Mouse (Mus musculus) activated CD4-positive, CD25-positive, alpha-beta regulatory T cell, adult 4 months (primary cell): ENCODE results near the gene Gm17662. TPM values are rescaled to one million over a fixed set of nuclear protein-coding genes. Genes with fewer than 3 reads are reported as not detected.

Experiments used
- ATAC-seq: one replicate; pipeline ENCODE4 v1.8.0; 2017
- polyA plus RNA-seq, 2 experiments: library from polyadenylated mRNA; unstranded; fragments of 100-300 nt; shearing (Covaris generic); gene quantifications; one replicate each; pipeline ENCODE4 v1.2.1; 2017

Gene Gm17662
- polyA plus RNA-seq, 2 experiments from 2014 or later = not detected

DNA sequence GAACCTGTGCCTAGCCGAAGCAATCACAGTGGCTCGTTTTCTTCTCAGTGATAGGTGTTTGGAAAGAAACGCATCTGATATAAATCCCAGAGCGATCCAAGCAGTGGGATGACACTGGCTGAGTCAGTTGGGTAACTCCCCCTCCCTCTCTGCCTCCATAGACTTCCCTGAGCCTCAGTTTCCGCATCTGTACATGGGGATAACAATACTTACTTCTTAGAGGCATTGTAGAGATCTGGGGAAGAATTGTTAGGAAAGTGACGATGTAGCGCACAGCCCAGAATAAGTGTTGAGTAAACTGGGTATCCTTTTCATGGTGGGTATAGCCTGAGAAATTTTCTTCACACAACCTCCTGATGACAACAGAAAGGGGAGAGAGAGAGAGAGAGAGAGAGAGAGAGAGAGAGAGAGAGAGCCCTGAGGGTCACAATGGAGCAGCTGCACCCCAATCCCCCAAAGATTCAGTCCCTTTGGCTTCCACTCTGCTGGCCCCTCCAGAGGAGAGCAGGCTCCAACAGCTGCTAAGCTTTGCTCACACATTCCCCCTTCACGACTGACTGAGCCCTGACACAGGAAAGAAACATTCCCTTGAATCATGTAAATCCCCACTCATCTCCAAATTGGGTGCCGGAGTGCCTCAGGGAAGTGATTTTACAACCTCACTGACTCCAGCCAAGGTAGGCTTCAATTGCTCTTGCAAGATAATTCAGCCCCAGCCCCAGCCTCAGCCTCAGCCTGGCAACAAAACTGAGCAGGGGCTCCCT lies 31.6 kb downstream of the Gm17662 start:
- ATAC-seq = no peak

DNA sequence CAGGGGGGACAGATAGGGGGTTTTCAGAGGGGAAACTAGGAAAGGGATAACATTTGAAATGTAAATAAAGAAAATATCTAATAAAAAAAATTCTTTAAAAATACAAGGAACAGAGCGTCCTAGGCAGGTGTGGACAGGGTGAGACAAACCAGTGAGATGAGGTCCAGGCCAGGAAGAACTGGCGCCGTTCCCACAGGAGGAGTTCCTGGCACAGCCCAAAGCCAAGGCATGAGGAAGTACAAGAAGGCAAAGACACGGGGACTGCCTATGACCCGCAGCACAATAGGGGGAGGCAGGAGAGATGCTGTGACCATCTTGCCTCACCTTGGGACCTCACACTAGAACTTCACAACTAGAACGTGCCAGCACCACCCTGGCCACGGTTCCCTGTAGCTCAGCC lies 34.6 kb downstream of the Gm17662 start:
- no peak for ATAC-seq

- no peak for ATAC-seq
Measured at GRCm38 (mm10) chr4:104893588-104893987, 36.5 kb downstream of the Gm17662 start.

- no peak for ATAC-seq
Measured at GRCm38 (mm10) chr4:104894004-104894734, 37.0 kb downstream of the Gm17662 start.

- ATAC-seq = no peak
Measured at GRCm38 (mm10) chr4:104902836-104903235, 45.7 kb downstream of the Gm17662 start.

DNA sequence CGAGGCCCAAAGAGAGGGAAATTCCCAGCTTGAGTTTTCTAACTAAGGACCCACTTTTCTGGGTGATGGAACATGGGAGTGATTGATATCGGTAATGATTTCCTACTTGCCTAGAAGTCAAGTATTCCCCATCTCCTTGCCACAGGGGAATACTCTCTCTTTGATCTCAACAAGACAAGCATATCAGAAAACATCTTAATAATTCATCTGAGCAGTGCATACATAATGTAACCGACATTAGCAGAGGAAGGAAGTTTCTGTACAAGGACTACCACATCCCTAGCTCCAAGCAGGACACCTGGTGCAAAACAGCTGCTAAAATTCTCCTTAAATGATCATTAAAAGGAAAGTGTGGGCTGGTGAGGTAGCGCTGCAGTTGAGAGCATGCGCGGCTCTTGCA lies 47.9 kb downstream of the Gm17662 start:
- ATAC-seq = no peak

Other genes with a start within 250 kb of the Gm17662 start
- not detected for gene C8b, start 91.0 kb upstream of the Gm17662 start, polyA plus RNA-seq
- not detected for gene C8a, start 19.1 kb downstream of the Gm17662 start, polyA plus RNA-seq
- gene Fyb2, start 56.1 kb downstream of the Gm17662 start, polyA plus RNA-seq = not detected